Mouse (Mus musculus): ENCODE results near the gene Cdc42ep1. TPM values are rescaled to one million over a fixed set of nuclear protein-coding genes. Genes with fewer than 3 reads are reported as not detected.
"Not testable (repeated sequence)": the region's sequence is repeated elsewhere in the genome, so short reads cannot be mapped to it uniquely, and the experiment has no call there.

The Cdc42ep1 gene
- polyA plus RNA-seq, 1 experiment = 21.0 TPM

- DNase-seq (ENCODE audit: low spot score) = no peak
Measured at GRCm38 (mm10) chr15:78829636-78830035, 12.8 kb upstream of the Cdc42ep1 start.

GRCm38 (mm10) chr15:78830742-78831719, 11.4 kb upstream of the Cdc42ep1 start:
- DNase-seq (ENCODE audit: low spot score) = no peak

- no peak for DNase-seq (ENCODE audit: low spot score)
Measured at GRCm38 (mm10) chr15:78831720-78832657, 10.4 kb upstream of the Cdc42ep1 start.

GRCm38 (mm10) chr15:78832701-78833123, 9.7 kb upstream of the Cdc42ep1 start:
- DNase-seq (ENCODE audit: low spot score) = no peak

- DNase-seq (ENCODE audit: low spot score) = no peak
Measured at GRCm38 (mm10) chr15:78833582-78833981, 8.8 kb upstream of the Cdc42ep1 start.

- no peak for DNase-seq (ENCODE audit: low spot score)
Measured at GRCm38 (mm10) chr15:78834233-78835005, 8.0 kb upstream of the Cdc42ep1 start.

GRCm38 (mm10) chr15:78835200-78836085, 7.0 kb upstream of the Cdc42ep1 start:
- DNase-seq (ENCODE audit: low spot score) = no peak

GRCm38 (mm10) chr15:78836086-78836621, 6.3 kb upstream of the Cdc42ep1 start:
- no peak for DNase-seq (ENCODE audit: low spot score)

- DNase-seq (ENCODE audit: low spot score) = no peak
Measured at GRCm38 (mm10) chr15:78839744-78840143, 2.7 kb upstream of the Cdc42ep1 start.

GRCm38 (mm10) chr15:78840241-78840640, 2.2 kb upstream of the Cdc42ep1 start:
- no peak for DNase-seq (ENCODE audit: low spot score)

GRCm38 (mm10) chr15:78840751-78841150, 1.7 kb upstream of the Cdc42ep1 start:
- DNase-seq (ENCODE audit: low spot score) = no peak

- DNase-seq (ENCODE audit: low spot score) = no peak
Measured at GRCm38 (mm10) chr15:78841161-78841790, 1.1 kb upstream of the Cdc42ep1 start.

GRCm38 (mm10) chr15:78843581-78844469, 1.4 kb downstream of the Cdc42ep1 start:
- no peak for DNase-seq (ENCODE audit: low spot score)

GRCm38 (mm10) chr15:78844791-78845190, 2.4 kb downstream of the Cdc42ep1 start:
- DNase-seq (ENCODE audit: low spot score) = no peak

- DNase-seq (ENCODE audit: low spot score) = no peak
Measured at GRCm38 (mm10) chr15:78845321-78845720, 2.9 kb downstream of the Cdc42ep1 start.

GRCm38 (mm10) chr15:78845867-78846266, 3.4 kb downstream of the Cdc42ep1 start:
- DNase-seq (ENCODE audit: low spot score) = no peak

GRCm38 (mm10) chr15:78846352-78846751, 3.9 kb downstream of the Cdc42ep1 start:
- DNase-seq (ENCODE audit: low spot score) = no peak

GRCm38 (mm10) chr15:78846805-78847204, 4.4 kb downstream of the Cdc42ep1 start:
- DNase-seq (ENCODE audit: low spot score) = not testable (repeated sequence)

GRCm38 (mm10) chr15:78848467-78848866, 6.0 kb downstream of the Cdc42ep1 start:
- DNase-seq (ENCODE audit: low spot score) = peak; percentile 79
